Mouse (Mus musculus) midbrain, embryonic 14.5 days (tissue): ENCODE data around the gene Fam20a. TPM values are rescaled to one million over a fixed set of nuclear protein-coding genes. Genes with fewer than 3 reads are reported as not detected.

Experiments used
- ATAC-seq: fragments of 200-750 bp; cut with Nextera tagmentation; 2 replicates; pipeline ENCODE4 v1.8.0; 2017; ENCODE audit warnings: moderate number of reproducible peaks, moderate library complexity; ENCODE audit not compliant: low FRiP score, low TSS enrichment
- DNase-seq: peaks from one replicate; pipeline ENCODE4 v3.0.0-alpha.2; 2015
- H3K27ac ChIP-seq: fragments of 300-500 bp; sonication (generic); replicated peaks from 2 replicates; pipeline ENCODE4 v1.5.1; 2014; ENCODE audit warnings: mild to moderate bottlenecking, low read depth, low read length, moderate library complexity
- H3K27me3 ChIP-seq: fragments of 300-500 bp; sonication (generic); 2 replicates; pipeline ENCODE4 v1.6.1; 2014; ENCODE audit warnings: low read length, control low read depth, mixed read lengths; ENCODE audit not compliant: control insufficient read depth, insufficient read depth
- H3K36me3 ChIP-seq: fragments of 300-500 bp; sonication (generic); 2 replicates; pipeline ENCODE4 v1.6.1; 2014; ENCODE audit warnings: low read length, control low read depth; ENCODE audit not compliant: control insufficient read depth, insufficient read depth
- H3K4me1 ChIP-seq: fragments of 300-500 bp; sonication (generic); 2 replicates; pipeline ENCODE4 v1.6.1; 2014; ENCODE audit warnings: mild to moderate bottlenecking, antibody characterized with exemption, low read length, control low read depth; ENCODE audit not compliant: control insufficient read depth, insufficient read depth
- H3K4me2 ChIP-seq: fragments of 300-500 bp; sonication (generic); 2 replicates; pipeline ENCODE4 v1.6.1; 2014; ENCODE audit warnings: mild to moderate bottlenecking, low read length, moderate library complexity
- H3K4me3 ChIP-seq: fragments of 300-500 bp; sonication (generic); replicated peaks from 2 replicates; pipeline ENCODE4 v1.5.1; 2014; ENCODE audit warnings: low read depth, low read length
- H3K9ac ChIP-seq: fragments of 300-500 bp; sonication (generic); replicated peaks from 2 replicates; pipeline ENCODE4 v1.6.1; 2014; ENCODE audit warnings: mild to moderate bottlenecking, low read length, moderate library complexity
- H3K9me3 ChIP-seq: fragments of 300-500 bp; sonication (generic); 2 replicates; pipeline ENCODE4 v1.6.1; 2016; ENCODE audit warnings: low read length, control low read depth, mixed read lengths; ENCODE audit not compliant: control insufficient read depth
- WGBS: fragments of 180-500 bp; shearing (Covaris S2); extraction: QIAGEN DNeasy Blood & Tissue Kit; methylation state at CpG from one replicate; pipeline ENCODE4 v1.1.7; 2014; 5-methylcytosine and 5-hydroxymethylcytosine counted together
- polyA plus RNA-seq: library from polyadenylated mRNA; unstranded; fragments of >200 nt; fragmentation: Nextera tagmentation; extraction: Ambion mirVana; gene quantifications from 2 replicates; pipeline ENCODE4 v1.2.1, GENCODE M21; 2014

The Fam20a gene
- polyA plus RNA-seq, 1 experiment from 2014 or later = 3.1 TPM

GRCm38 (mm10) chr11:109745210-109745609 lies 23.1 kb upstream of the Fam20a start:
- Histone ChIP-seq H3K9me3 (no peaks in the 10 kb centered on the region), H3K36me3 (no peaks in the 10 kb centered on the region), H3K27ac (no peak overlapping the region), H3K27me3 (no peaks in the 10 kb centered on the region), H3K9ac (no peak overlapping the region), H3K4me1 (no peaks in the 10 kb centered on the region), H3K4me3 (no peak overlapping the region), H3K4me2 (no peak overlapping the region)
- ATAC-seq = no peak
- 89% methylated on average over 4 of the region's 4 CpGs for WGBS
- no peak for DNase-seq

GRCm38 (mm10) chr11:109737967-109738366 lies 15.9 kb upstream of the Fam20a start:
- no peaks in the 10 kb centered on the region for H3K36me3 ChIP-seq
- no peak overlapping the region for H3K4me2 ChIP-seq
- no peaks in the 10 kb centered on the region for H3K4me1 ChIP-seq
- H3K27me3 ChIP-seq = no peaks in the 10 kb centered on the region
- no peak for DNase-seq
- WGBS = 90% methylated on average over 3 of the region's 3 CpGs
- ATAC-seq = no peak
- H3K27ac ChIP-seq = no peak overlapping the region
- H3K9ac ChIP-seq = no peak overlapping the region
- no peak overlapping the region for H3K4me3 ChIP-seq
- H3K9me3 ChIP-seq = no peaks in the 10 kb centered on the region

DNA sequence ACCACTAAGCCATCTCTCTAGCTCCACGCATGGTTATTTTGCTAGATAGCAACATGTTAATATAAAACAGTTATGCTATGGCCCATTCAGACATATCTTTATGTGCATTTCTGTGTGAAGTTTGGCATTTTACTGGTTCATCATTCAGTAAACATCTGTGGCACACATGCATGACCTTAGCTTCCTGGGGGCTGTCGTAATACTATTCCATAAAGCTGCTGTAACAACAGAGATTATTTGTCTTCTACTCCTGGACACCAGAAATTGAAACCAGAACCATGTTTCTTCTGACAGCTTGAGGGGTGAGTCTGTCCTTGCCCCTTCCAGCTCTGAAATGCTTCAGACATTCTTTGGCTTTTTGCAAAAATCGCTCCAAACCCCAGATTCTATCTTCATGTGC lies 14.3 kb upstream of the Fam20a start:
- no peak for DNase-seq
- no peaks in the 10 kb centered on the region for H3K9me3 ChIP-seq
- H3K4me1 ChIP-seq = no peaks in the 10 kb centered on the region
- ATAC-seq = no peak
- 96% methylated on average over 3 of the region's 3 CpGs for WGBS
- H3K4me3 ChIP-seq = no peak overlapping the region
- H3K9ac ChIP-seq = no peak overlapping the region
- no peak overlapping the region for H3K27ac ChIP-seq
- H3K4me2 ChIP-seq = no peak overlapping the region
- H3K27me3 ChIP-seq = no peaks in the 10 kb centered on the region
- H3K36me3 ChIP-seq = no peaks in the 10 kb centered on the region

GRCm38 (mm10) chr11:109734341-109734740 lies 12.3 kb upstream of the Fam20a start:
- no peak overlapping the region for H3K9ac ChIP-seq
- H3K9me3 ChIP-seq = no peaks in the 10 kb centered on the region
- H3K4me2 ChIP-seq = no peak overlapping the region
- no peaks in the 10 kb centered on the region for H3K36me3 ChIP-seq
- ATAC-seq = no peak
- no peak for DNase-seq
- no peaks in the 10 kb centered on the region for H3K4me1 ChIP-seq
- 92% methylated on average over 1 of the region's 1 CpGs for WGBS
- H3K27me3 ChIP-seq = no peaks in the 10 kb centered on the region
- H3K27ac ChIP-seq = no peak overlapping the region
- H3K4me3 ChIP-seq = no peak overlapping the region

DNA sequence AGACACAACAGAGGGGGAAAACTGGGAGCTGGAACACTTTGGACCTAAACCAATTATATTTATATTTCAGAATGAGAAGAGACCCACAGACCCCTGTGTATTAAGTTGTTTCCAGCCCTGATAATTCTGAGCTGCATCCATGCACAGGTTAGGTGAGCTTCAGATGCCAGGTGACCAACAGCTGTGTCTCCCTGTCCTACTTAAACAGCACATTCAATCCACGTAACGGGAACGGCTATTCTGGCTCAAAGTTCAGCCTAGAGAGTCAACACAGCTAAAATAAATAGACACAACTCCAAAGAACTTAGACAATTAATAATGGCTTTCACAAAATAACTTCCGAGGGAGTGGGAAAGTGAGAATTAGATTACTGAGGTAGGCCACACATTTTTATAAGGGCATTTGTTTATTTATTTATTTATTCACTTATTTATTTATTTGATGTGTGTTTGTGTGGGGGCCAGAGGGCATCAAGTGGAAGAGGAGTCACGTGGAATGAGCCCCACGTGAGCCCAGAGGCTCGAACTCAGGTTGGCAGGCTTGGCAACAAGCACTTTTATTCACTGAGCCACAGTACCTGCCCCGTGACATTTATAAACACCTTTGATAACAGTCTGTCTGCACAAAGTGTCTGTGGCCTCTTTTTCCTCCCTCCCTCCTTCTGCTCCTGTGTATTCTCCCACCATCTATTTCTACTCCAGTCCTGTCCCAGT lies 10.8 kb upstream of the Fam20a start:
- no peak overlapping the region for H3K27ac ChIP-seq

DNA sequence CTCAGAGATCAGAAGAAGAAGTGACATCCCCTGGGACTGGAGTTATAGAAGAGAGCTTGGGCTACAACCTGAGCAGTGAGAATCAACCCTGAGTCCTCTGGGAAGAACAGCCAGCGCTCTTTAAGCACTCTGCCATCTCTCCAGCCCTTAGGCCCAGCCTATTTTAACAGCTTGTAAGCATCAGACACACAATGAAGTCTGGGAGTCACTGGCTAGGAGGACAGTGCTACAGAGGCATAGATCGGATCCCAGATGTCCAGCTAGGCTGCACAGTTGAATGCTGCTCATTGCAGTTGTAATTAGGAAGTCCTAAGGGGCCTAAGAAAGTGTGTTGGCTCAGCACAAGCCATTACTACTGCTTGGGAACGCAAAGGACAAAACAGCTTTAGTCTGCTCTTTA lies 6.3 kb upstream of the Fam20a start:
- Histone ChIP-seq H3K9ac (no peak overlapping the region), H3K9me3 (no peaks in the 10 kb centered on the region), H3K27me3 (no peaks in the 10 kb centered on the region), H3K4me1 (no peaks in the 10 kb centered on the region), H3K4me3 (no peak overlapping the region), H3K4me2 (no peak overlapping the region), H3K36me3 (no peaks in the 10 kb centered on the region), H3K27ac (no peak overlapping the region)
- ATAC-seq = no peak
- DNase-seq = no peak
- 77% methylated on average over 3 of the region's 3 CpGs for WGBS

More for the DNA sequence above, 10.8 kb upstream of the Fam20a start:
- Histone ChIP-seq H3K36me3 (no peaks in the 10 kb centered on the region), H3K9ac (no peak overlapping the region), H3K27me3 (no peaks in the 10 kb centered on the region), H3K4me2 (no peak overlapping the region), H3K4me1 (no peaks in the 10 kb centered on the region), H3K9me3 (no peaks in the 10 kb centered on the region), H3K4me3 (no peak overlapping the region)
- ATAC-seq (no peak), DNase-seq (no peak)
- WGBS = 87% methylated on average over 8 of the region's 8 CpGs

DNA sequence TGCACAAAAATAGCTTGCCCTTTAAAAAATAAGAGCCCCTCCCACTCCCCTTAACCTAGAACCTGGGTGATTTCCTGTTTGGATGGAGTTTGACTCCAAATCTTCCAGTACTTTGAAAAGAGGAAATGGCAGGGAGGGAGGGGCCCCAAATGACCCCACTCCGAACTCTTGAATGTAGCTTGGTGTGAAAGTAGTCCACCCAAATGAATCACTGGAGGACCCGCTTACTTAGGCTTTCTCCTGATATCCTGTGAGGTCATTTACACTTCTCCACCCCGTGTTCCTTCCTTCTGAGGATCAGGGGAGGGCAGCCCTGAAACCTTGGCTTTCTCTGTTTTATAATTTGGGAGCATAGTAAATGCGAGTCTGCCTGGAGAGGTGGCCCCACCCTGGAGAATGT lies 632 bp upstream of the Fam20a start:
- H3K27me3 ChIP-seq = peaks cover 16% of the 10 kb centered on the region
- DNase-seq (no peak), ATAC-seq (no peak)
- peak overlapping the region; percentile 91 for H3K4me2 ChIP-seq
- H3K9me3 ChIP-seq = no peaks in the 10 kb centered on the region
- no peak overlapping the region; the same call in 1 of the 2 replicates for H3K4me3 ChIP-seq
- H3K9ac ChIP-seq = no peak overlapping the region
- WGBS = 78% methylated on average over 4 of the region's 4 CpGs
- no peak overlapping the region for H3K27ac ChIP-seq
- no peaks in the 10 kb centered on the region for H3K36me3 ChIP-seq
- H3K4me1 ChIP-seq = peaks cover 13% of the 10 kb centered on the region

DNA sequence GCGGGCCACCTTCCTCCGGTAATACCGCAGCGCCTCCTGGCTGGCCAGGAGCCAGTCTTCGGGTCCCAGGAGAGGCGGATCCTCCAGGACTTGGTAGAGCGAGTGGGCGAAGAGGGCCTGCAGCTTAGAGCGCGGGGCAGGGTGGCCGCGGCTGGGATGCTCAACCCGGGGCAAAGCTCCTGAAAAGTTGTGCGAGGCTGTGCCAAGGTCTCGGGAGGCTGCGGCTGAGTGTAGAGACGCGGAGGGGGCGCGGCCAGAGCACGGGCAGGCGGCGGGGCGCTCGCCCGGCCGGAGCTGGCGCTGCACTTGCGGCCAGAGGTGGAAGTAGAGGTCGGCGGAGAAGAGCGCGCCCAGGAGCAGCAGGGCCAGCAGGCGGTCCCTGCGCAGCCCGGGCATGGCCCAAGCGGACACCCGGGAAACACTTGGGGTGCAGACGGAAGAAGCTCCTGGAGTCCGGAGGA lies 729 bp downstream of the Fam20a start:
- DNase-seq (peak; percentile 56), ATAC-seq (peak; percentile 4; the same call in 1 of the 2 replicates)
- no peaks in the 10 kb centered on the region for H3K36me3 ChIP-seq
- peak overlapping the region; percentile 57 for H3K9ac ChIP-seq
- H3K4me3 ChIP-seq = peak overlapping the region; percentile 40
- H3K27ac ChIP-seq = no peak overlapping the region
- H3K9me3 ChIP-seq = no peaks in the 10 kb centered on the region
- peaks cover 13% of the 10 kb centered on the region for H3K4me1 ChIP-seq
- peak overlapping the region; percentile 91 for H3K4me2 ChIP-seq
- peaks cover 16% of the 10 kb centered on the region for H3K27me3 ChIP-seq
- under 1% methylated on average over 40 of the region's 40 CpGs for WGBS

DNA sequence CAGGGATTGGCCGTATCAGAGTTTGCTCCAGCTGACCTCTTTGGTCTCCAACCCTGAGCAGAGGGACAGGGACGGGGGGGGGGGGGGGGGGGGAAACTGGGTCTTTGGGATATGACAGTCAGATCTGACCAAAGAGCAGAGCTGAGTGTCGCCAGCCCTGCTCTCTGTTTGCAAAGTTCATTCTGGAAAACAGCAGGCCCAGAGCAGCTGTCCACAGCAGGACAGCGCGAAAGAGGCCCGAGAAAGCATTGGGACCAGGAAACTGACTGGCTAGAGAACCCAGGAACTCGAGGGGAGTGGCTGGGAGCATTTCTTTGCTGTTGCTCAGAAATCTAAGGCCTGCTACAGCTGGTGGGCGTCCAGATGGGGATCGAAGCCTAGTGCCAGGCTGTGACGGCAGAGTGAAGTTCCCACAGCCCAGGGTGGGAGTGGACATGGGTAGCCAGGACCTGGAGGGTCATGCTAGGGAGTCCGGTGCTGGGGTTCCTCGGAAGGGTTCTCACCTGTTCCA lies 1.2 kb downstream of the Fam20a start:
- Histone ChIP-seq H3K9ac (peak overlapping the region; percentile 57; the same call in 1 of the 2 replicates), H3K27me3 (peaks cover 16% of the 10 kb centered on the region), H3K9me3 (no peaks in the 10 kb centered on the region), H3K4me2 (peak overlapping the region; percentile 91), H3K36me3 (no peaks in the 10 kb centered on the region), H3K4me3 (peak overlapping the region; percentile 40), H3K27ac (no peak overlapping the region), H3K4me1 (peaks cover 13% of the 10 kb centered on the region)
- no peak for DNase-seq
- no peak for ATAC-seq
- WGBS = 14% methylated on average over 12 of the region's 12 CpGs
